22 mouse cellular contexts compared by ENCODE assay signal in genomic region chr11:44504146-44504545, GRCm38 (mm10). TPM values are rescaled to one million over a fixed set of nuclear protein-coding genes. Genes with fewer than 3 reads are reported as not detected.
DNase-seq lines count a peak whose midpoint lies in the region; ATAC-seq and TF ChIP-seq lines count a peak whose summit lies in the region.
"Had no signal": no experiment of that assay in that cellular context is flagged by ENCODE, and none has a peak within 500 bp of the region (broad histone marks: within the 10 kb centered on the region; RNA-seq: fewer than 3 reads in every experiment).

No protein-coding gene starts in this region.

- ATAC-seq in embryonic facial prominence, embryonic 14.5 days (ENCODE audit: low read depth) = no peak; the same call in 1 of the 2 replicates
- peak; percentile 94 for ATAC-seq in megakaryocyte, adult 5-6 weeks (ENCODE audit: poor library complexity, severe bottlenecking)
- no peak for ATAC-seq in frontal cortex, adult (ENCODE audit: low TSS enrichment)
- ATAC-seq: forebrain, embryonic 14.5 days; midbrain, embryonic 15.5 days had no signal

- no peak for TF ChIP-seq POLR2A in spleen, adult 2 months (IDR thresholded peaks at IDR 0.05; ENCODE audit: low read depth, low read length)

- TF ChIP-seq CTCF in spleen, adult 2 months (IDR thresholded peaks at IDR 0.05; ENCODE audit: extremely low read depth, insufficient read depth, insufficient read length, insufficient replicate concordance) = no peak

- no peaks in the 10 kb centered on the region for H3K4me1 ChIP-seq in embryonic facial prominence, embryonic 14.5 days (ENCODE audit: control insufficient read depth, insufficient read depth, low read length)
- no peaks in the 10 kb centered on the region for H3K4me1 ChIP-seq in embryonic facial prominence, embryonic 10.5 days
- peaks cover 15% of the 10 kb centered on the region; the same call in 1 of the 2 replicates for H3K4me1 ChIP-seq in spleen, adult 2 months (ENCODE audit: control insufficient read depth, insufficient read depth, insufficient read length)
- H3K4me1 ChIP-seq: embryonic facial prominence, embryonic 12.5 days; hindbrain, embryonic 15.5 days; midbrain, embryonic 15.5 days; neural tube, embryonic 15.5 days had no signal

- WGBS in embryonic facial prominence, embryonic 14.5 days = 85% methylated on average over 7 of the region's 7 CpGs
- WGBS in embryonic facial prominence, embryonic 10.5 days = 87% methylated on average over 7 of the region's 7 CpGs
- WGBS in spleen, adult 2 months = 43% methylated on average over 7 of the region's 7 CpGs

- H3K27me3 ChIP-seq in embryonic facial prominence, embryonic 14.5 days (replicated peaks; ENCODE audit: control insufficient read depth, insufficient read depth, low read length) = no peaks in the 10 kb centered on the region
- H3K27me3 ChIP-seq in embryonic facial prominence, embryonic 10.5 days (replicated peaks; ENCODE audit: low read depth, poor library complexity, severe bottlenecking) = no peaks in the 10 kb centered on the region
- H3K27me3 ChIP-seq in spleen, adult 2 months (ENCODE audit: control insufficient read depth, insufficient read depth, low read length) = no peaks in the 10 kb centered on the region
- H3K27me3 ChIP-seq: embryonic facial prominence, embryonic 12.5 days; heart, embryonic 12.5 days; hindbrain, embryonic 15.5 days; midbrain, embryonic 15.5 days; neural tube, embryonic 15.5 days had no signal

- peak; percentile 24 for DNase-seq in embryonic facial prominence, embryonic 14.5 days (ENCODE audit: low spot score)
- no peak for DNase-seq in embryonic facial prominence, embryonic 10.5 days (ENCODE audit: low spot score)
- DNase-seq in spleen, adult 2 months (ENCODE audit: low read depth in 1 of 2, low spot score in 2 of 2) = no peak
- DNase-seq in spleen, postnatal 10 days (ENCODE audit: low spot score in 2 of 2) = no peak
- no peak for DNase-seq in right cerebral cortex, postnatal 4 days
- DNase-seq in gastrocnemius, adult 18-20 months (ENCODE audit: low spot score) = no peak
- DNase-seq: cerebellum, adult 9-10 months; heart, postnatal 14 days; kidney, adult 11 months; kidney, postnatal 14 days; lung, postnatal 14 days; right cerebral cortex, postnatal 14 days had no signal

- no peak overlapping the region for H3K4me3 ChIP-seq in embryonic facial prominence, embryonic 14.5 days (ENCODE audit: low read depth, low read length)
- H3K4me3 ChIP-seq in embryonic facial prominence, embryonic 10.5 days = no peak overlapping the region
- no peak overlapping the region for H3K4me3 ChIP-seq in spleen, adult 2 months (ENCODE audit: extremely low read depth, insufficient read depth, insufficient read length)
- H3K4me3 ChIP-seq: embryonic facial prominence, embryonic 12.5 days; heart, embryonic 12.5 days; hindbrain, embryonic 15.5 days; layer of hippocampus, adult 2 months; midbrain, embryonic 15.5 days; neural tube, embryonic 15.5 days had no signal

- H3K27ac ChIP-seq in embryonic facial prominence, embryonic 14.5 days (replicated peaks; ENCODE audit: low read depth, low read length) = no peak overlapping the region
- no peak overlapping the region for H3K27ac ChIP-seq in embryonic facial prominence, embryonic 10.5 days (replicated peaks)
- peak overlapping the region; percentile 48; the same call in 1 of the 2 replicates for H3K27ac ChIP-seq in spleen, adult 2 months (ENCODE audit: insufficient read depth, low read length)
- H3K27ac ChIP-seq: embryonic facial prominence, embryonic 12.5 days; hindbrain, embryonic 15.5 days; liver, embryonic 14.5 days; midbrain, embryonic 15.5 days; neural tube, embryonic 15.5 days had no signal

- no peaks in the 10 kb centered on the region for H3K9me3 ChIP-seq in embryonic facial prominence, embryonic 14.5 days (ENCODE audit: control insufficient read depth, low read length)
- H3K9me3 ChIP-seq in embryonic facial prominence, embryonic 10.5 days = no peaks in the 10 kb centered on the region
- H3K9me3 ChIP-seq: embryonic facial prominence, embryonic 12.5 days; heart, embryonic 12.5 days; hindbrain, embryonic 15.5 days; midbrain, embryonic 15.5 days; neural tube, embryonic 15.5 days had no signal

- no peak overlapping the region for H3K4me2 ChIP-seq in embryonic facial prominence, embryonic 14.5 days (ENCODE audit: low read depth, low read length)
- H3K4me2 ChIP-seq: embryonic facial prominence, embryonic 12.5 days; heart, embryonic 12.5 days; hindbrain, embryonic 15.5 days; midbrain, embryonic 15.5 days; neural tube, embryonic 15.5 days had no signal

- no peak overlapping the region for H3K9ac ChIP-seq in embryonic facial prominence, embryonic 14.5 days (ENCODE audit: low read depth, low read length)
- H3K9ac ChIP-seq: embryonic facial prominence, embryonic 12.5 days; heart, embryonic 12.5 days; hindbrain, embryonic 15.5 days; liver, embryonic 14.5 days; midbrain, embryonic 15.5 days; neural tube, embryonic 15.5 days had no signal

- H3K36me3 ChIP-seq in embryonic facial prominence, embryonic 14.5 days (ENCODE audit: control insufficient read depth, insufficient read depth, low read length) = no peaks in the 10 kb centered on the region
- H3K36me3 ChIP-seq in embryonic facial prominence, embryonic 10.5 days (replicated peaks) = no peaks in the 10 kb centered on the region
- no peaks in the 10 kb centered on the region for H3K36me3 ChIP-seq in spleen, adult 2 months (ENCODE audit: control insufficient read depth, insufficient read depth, low read length)
- H3K36me3 ChIP-seq: embryonic facial prominence, embryonic 12.5 days; heart, embryonic 12.5 days; hindbrain, embryonic 15.5 days; midbrain, embryonic 15.5 days; neural tube, embryonic 15.5 days had no signal

RNA-seq across cellular contexts. Expression of gene Rnf145, which starts 14.6 kb away (rescaled TPM):
- 82.8 and 85.4 TPM in 2 replicates for polyA plus RNA-seq in embryonic facial prominence, embryonic 14.5 days (2014; fragmentation: Nextera tagmentation; extraction: Ambion mirVana)
- 87.3 and 90.3 TPM in 2 replicates for polyA plus RNA-seq in embryonic facial prominence, embryonic 10.5 days (2016; fragmentation: Nextera tagmentation; extraction: Ambion mirVana)
- 65.5 and 191 TPM in 2 replicates for polyA plus RNA-seq in spleen, adult 2 months (2012; rRNA removed)
- total RNA-seq in megakaryocyte, adult 5-6 weeks (2015) = 15.9 and 17.3 TPM in 2 replicates
- 20.9 and 21.0 TPM in 2 replicates for total RNA-seq in megakaryocyte, adult 5-6 weeks (2017)
- total RNA-seq in gastrocnemius, adult 18-20 months (2021) = 1 to 10 TPM; 6.5 to 7.4 TPM

RNA-seq across cellular contexts. Expression of gene Ublcp1, which starts 33.8 kb away (rescaled TPM):
- polyA plus RNA-seq in embryonic facial prominence, embryonic 14.5 days (2014; fragmentation: Nextera tagmentation; extraction: Ambion mirVana) = 57.4 and 60.4 TPM in 2 replicates
- polyA plus RNA-seq in embryonic facial prominence, embryonic 10.5 days (2016; fragmentation: Nextera tagmentation; extraction: Ambion mirVana) = 71.1 and 71.6 TPM in 2 replicates
- polyA plus RNA-seq in spleen, adult 2 months (2012; rRNA removed) = 10.7 and 11.4 TPM in 2 replicates
- 23.0 and 28.1 TPM in 2 replicates for total RNA-seq in megakaryocyte, adult 5-6 weeks (2015)
- total RNA-seq in megakaryocyte, adult 5-6 weeks (2017) = 23.8 and 27.0 TPM in 2 replicates
- total RNA-seq in gastrocnemius, adult 18-20 months (2021) = 10 to 100 TPM; 21.7 to 25.3 TPM
